Mouse (Mus musculus) MEL (cell line): ENCODE results near the gene Rnf130. TPM values are rescaled to one million over a fixed set of nuclear protein-coding genes. Genes with fewer than 3 reads are reported as not detected.

Experiments used
- DNase-seq: peaks from one replicate; pipeline ENCODE4 v3.0.0; 2011; ENCODE audit warnings: low read depth, low spot score
- H3K27ac ChIP-seq: 2 replicates; pipeline ENCODE4 v1.5.1; 2012; ENCODE audit warnings: low read depth, mild to moderate bottlenecking, control low read depth, low read length, moderate library complexity; ENCODE audit not compliant: control insufficient read depth
- H3K27me3 ChIP-seq, 2 experiments: fragments of 150-350 bp in 1 of 2; sonication (generic) in 1 of 2; 2 replicates each; pipeline ENCODE4 v1.6.1; 2012; ENCODE audit warnings: low read length in 2 of 2, mild to moderate bottlenecking in 2 of 2, improper control_type of control experiment in 1 of 2, moderate library complexity in 1 of 2; ENCODE audit not compliant: insufficient read depth in 2 of 2, control insufficient read depth in 1 of 2
- H3K36me3 ChIP-seq, 2 experiments: 2 replicates each; pipeline ENCODE4 v1.6.1; 2012 to 2014; ENCODE audit warnings: low read length in 2 of 2, improper control_type of control experiment in 1 of 2, inconsistent platforms in 1 of 2, mild to moderate bottlenecking in 1 of 2; ENCODE audit not compliant: insufficient read depth in 2 of 2, control insufficient read depth in 1 of 2
- H3K4me1 ChIP-seq, 2 experiments: fragments of 150-350 bp in 1 of 2; sonication (generic) in 1 of 2; 2 replicates each; pipeline ENCODE4 v1.6.1; 2012; ENCODE audit warnings: low read length in 2 of 2, improper control_type of control experiment in 1 of 2, mild to moderate bottlenecking in 1 of 2; ENCODE audit not compliant: insufficient read depth in 2 of 2, control insufficient read depth in 1 of 2
- H3K4me3 ChIP-seq, 2 experiments: fragments of 150-350 bp in 1 of 2; sonication (generic) in 1 of 2; 2 replicates each; pipeline ENCODE4 v1.5.1; 2012; ENCODE audit warnings: low read depth in 2 of 2, low read length in 2 of 2, mild to moderate bottlenecking in 2 of 2, moderate library complexity in 2 of 2, control low read depth in 1 of 2, improper control_type of control experiment in 1 of 2; ENCODE audit not compliant: control insufficient read depth in 1 of 2, insufficient read depth in 1 of 2
- H3K79me2 ChIP-seq: 2 replicates; pipeline ENCODE4 v1.6.1; 2012; ENCODE audit warnings: mild to moderate bottlenecking, low read length, moderate library complexity; ENCODE audit not compliant: control insufficient read depth, poor library complexity, insufficient read depth
- H3K9ac ChIP-seq: 2 replicates; pipeline ENCODE4 v1.6.1; 2012; ENCODE audit warnings: low read depth, mild to moderate bottlenecking, control low read depth, low read length, moderate library complexity; ENCODE audit not compliant: control insufficient read depth, poor library complexity, severe bottlenecking
- H3K9me3 ChIP-seq: fragments of 150-350 bp; sonication (generic); replicated peaks from 2 replicates; pipeline ENCODE4 v1.6.1; 2012; ENCODE audit warnings: mild to moderate bottlenecking, low read length, improper control_type of control experiment, moderate library complexity; ENCODE audit not compliant: insufficient read depth
- CHD2 ChIP-seq: IDR thresholded peaks from 2 replicates; pipeline ENCODE4 v1.6.1; 2011; ENCODE audit warnings: low read length, improper control_type of control experiment
- E2F4 ChIP-seq: IDR thresholded peaks from 2 replicates; pipeline ENCODE4 v1.6.1; 2011; ENCODE audit warnings: low read depth, low read length, improper control_type of control experiment, borderline replicate concordance
- ETS1 ChIP-seq: IDR thresholded peaks from 2 replicates; pipeline ENCODE4 v1.6.1; 2012; ENCODE audit warnings: low read depth, mild to moderate bottlenecking, inconsistent platforms, low read length, improper control_type of control experiment, moderate library complexity
- JUND ChIP-seq: IDR thresholded peaks from 2 replicates; pipeline ENCODE4 v1.6.1; 2011; ENCODE audit warnings: low read depth, mild to moderate bottlenecking, improper control_type of control experiment, low read length
- KAT2A ChIP-seq: conservative IDR thresholded peaks from 2 replicates; pipeline ENCODE4 v1.6.1; 2012; ENCODE audit warnings: low read depth, low read length, improper control_type of control experiment, inconsistent platforms
- MAX ChIP-seq: IDR thresholded peaks from 2 replicates; pipeline ENCODE4 v1.6.1; 2011; ENCODE audit warnings: low read length, improper control_type of control experiment
- MEF2A ChIP-seq: IDR thresholded peaks from 2 replicates; pipeline ENCODE4 v1.6.1; 2014; ENCODE audit warnings: low read depth, mild to moderate bottlenecking, inconsistent platforms, low read length, improper control_type of control experiment; ENCODE audit not compliant: poor library complexity, insufficient replicate concordance, severe bottlenecking; ENCODE audit errors: extremely low read depth
- MXI1 ChIP-seq: IDR thresholded peaks from 2 replicates; pipeline ENCODE4 v1.6.1; 2011; ENCODE audit warnings: mild to moderate bottlenecking, low read depth, low read length, improper control_type of control experiment
- NELFE ChIP-seq: IDR thresholded peaks from 2 replicates; pipeline ENCODE4 v1.6.1; 2011; ENCODE audit warnings: low read depth, low read length, improper control_type of control experiment
- NRF1 ChIP-seq: IDR thresholded peaks from 2 replicates; pipeline ENCODE4 v1.6.1; 2014; ENCODE audit warnings: low read depth, mild to moderate bottlenecking, inconsistent platforms, low read length, improper control_type of control experiment, moderate library complexity; ENCODE audit not compliant: poor library complexity, insufficient read depth, severe bottlenecking
- POLR2AphosphoS2 ChIP-seq: IDR thresholded peaks from 2 replicates; pipeline ENCODE4 v1.6.1; 2011; ENCODE audit warnings: low read length, improper control_type of control experiment
- RAD21 ChIP-seq: IDR thresholded peaks from 2 replicates; pipeline ENCODE4 v1.6.1; 2011; ENCODE audit warnings: mild to moderate bottlenecking, low read depth, low read length, improper control_type of control experiment
- RCOR1 ChIP-seq: IDR thresholded peaks from 2 replicates; pipeline ENCODE4 v1.6.1; 2012; ENCODE audit warnings: low read depth, mild to moderate bottlenecking, inconsistent platforms, low read length, improper control_type of control experiment
- SIN3A ChIP-seq: IDR thresholded peaks from 2 replicates; pipeline ENCODE4 v1.6.1; 2012; ENCODE audit warnings: low read length, improper control_type of control experiment, inconsistent platforms
- SMC3 ChIP-seq: IDR thresholded peaks from 2 replicates; pipeline ENCODE4 v1.6.1; 2011; ENCODE audit warnings: low read depth, low read length, improper control_type of control experiment
- TAL1 ChIP-seq: IDR thresholded peaks from 2 replicates; pipeline ENCODE4 v1.6.1; 2012; ENCODE audit warnings: mild to moderate bottlenecking, inconsistent platforms, low read length, moderate library complexity, mixed read lengths
- TCF12 ChIP-seq: IDR thresholded peaks from 2 replicates; pipeline ENCODE4 v1.6.1; 2014; ENCODE audit warnings: low read depth, mild to moderate bottlenecking, inconsistent platforms, low read length, improper control_type of control experiment, moderate library complexity
- UBTF ChIP-seq: IDR thresholded peaks from 2 replicates; pipeline ENCODE4 v1.6.1; 2012; ENCODE audit warnings: low read depth, mild to moderate bottlenecking, inconsistent platforms, low read length, improper control_type of control experiment, moderate library complexity, borderline replicate concordance; ENCODE audit not compliant: insufficient read depth
- USF1 ChIP-seq: IDR thresholded peaks from 2 replicates; pipeline ENCODE4 v1.6.1; 2014; ENCODE audit warnings: low read depth, mild to moderate bottlenecking, inconsistent platforms, low read length, improper control_type of control experiment, moderate library complexity
- USF2 ChIP-seq, 2 experiments: IDR thresholded peaks; 2 replicates each; pipeline ENCODE4 v1.6.1; 2011 to 2012; ENCODE audit warnings: improper control_type of control experiment in 2 of 2, low read length in 2 of 2, borderline replicate concordance in 1 of 2, inconsistent platforms in 1 of 2, low read depth in 1 of 2, mild to moderate bottlenecking in 1 of 2; ENCODE audit not compliant: insufficient read depth in 1 of 2
- ZC3H11A ChIP-seq: IDR thresholded peaks from 2 replicates; pipeline ENCODE4 v1.6.1; 2012; ENCODE audit warnings: low read depth, mild to moderate bottlenecking, inconsistent platforms, low read length, improper control_type of control experiment
- ZKSCAN1 ChIP-seq: IDR thresholded peaks from 2 replicates; pipeline ENCODE4 v1.6.1; 2012; ENCODE audit warnings: low read depth, mild to moderate bottlenecking, inconsistent platforms, low read length, improper control_type of control experiment, moderate library complexity
- ZMIZ1 ChIP-seq: IDR thresholded peaks from 2 replicates; pipeline ENCODE4 v1.6.1; 2012; ENCODE audit warnings: low read depth, mild to moderate bottlenecking, inconsistent platforms, low read length, improper control_type of control experiment, moderate library complexity
- ZNF384 ChIP-seq: IDR thresholded peaks from 2 replicates; pipeline ENCODE4 v1.6.1; 2012; ENCODE audit warnings: low read depth, mild to moderate bottlenecking, inconsistent platforms, low read length, improper control_type of control experiment
- polyA plus RNA-seq, 2 experiments: library from polyadenylated mRNA; stranded (reverse) in 1 of 2; unstranded in 1 of 2; fragments of >175 nt in 1 of 2; fragments of >200 nt in 1 of 2; gene quantifications; 2 replicates each; pipeline versions ENCODE4 v1.2.1 to v1.2.4; 2012; ENCODE audit warnings: low replicate concordance in 2 of 2, low read depth in 1 of 2; ENCODE audit not compliant: insufficient read length in 2 of 2, insufficient read depth in 1 of 2, missing spikeins in 1 of 2
- total RNA-seq: library from RNA; depleted of rRNA; stranded (reverse); fragments of 300-350 nt; gene quantifications from 2 replicates; pipeline ENCODE4 v1.2.3, GENCODE M21; 2012

The Rnf130 gene
- total and polyA plus RNA-seq, 3 experiments, result 59.5 to 507 (median 78.2) TPM

- peaks cover 3 to 6% of the 10 kb centered on the region in 2 experiments; a peak in 2 of 4 replicates for H3K4me1 ChIP-seq
- H3K4me3 ChIP-seq, result no peak overlapping the region
- TF ChIP-seq ETS1 (no peak), CHD2 (no peak), NRF1 (no peak), KAT2A (no peak), SMC3 (no peak), ZC3H11A (no peak), ZMIZ1 (no peak)
- TF ChIP-seq, all 39 proteins: peak for 0
- no peak for DNase-seq
- Histone ChIP-seq H3K27ac (no peak overlapping the region), H3K9ac (no peak overlapping the region), H3K36me3 (0 out of 4 replicates have a peak, but pooled peaks cover 0 to 2% of the 10 kb centered on the region in 2 experiments), H3K27me3 (no peaks in the 10 kb centered on the region), H3K9me3 (no peaks in the 10 kb centered on the region), H3K79me2 (no peaks in the 10 kb centered on the region)
These were observed 80.9 kb downstream of the Rnf130 start for GRCm38 (mm10) chr11:50106024-50106423.

- H3K9me3 ChIP-seq, result no peaks in the 10 kb centered on the region
- peaks cover 3 to 6% of the 10 kb centered on the region in 2 experiments; a peak in 2 of 4 replicates for H3K4me1 ChIP-seq
- H3K27ac ChIP-seq, result no peak overlapping the region
- H3K36me3 ChIP-seq, result 0 out of 4 replicates have a peak, but pooled peaks cover 0 to 2% of the 10 kb centered on the region in 2 experiments
- H3K9ac ChIP-seq, result no peak overlapping the region
- H3K79me2 ChIP-seq, result no peaks in the 10 kb centered on the region
- no peak overlapping the region for H3K4me3 ChIP-seq
- H3K27me3 ChIP-seq, result no peaks in the 10 kb centered on the region
- TF ChIP-seq ETS1, result no peak
- peak; percentile 62 for TF ChIP-seq ZNF384
- no peak for DNase-seq
These were observed 83.7 kb downstream of the Rnf130 start for GRCm38 (mm10) chr11:50108823-50109244.

GRCm38 (mm10) chr11:50114329-50114728 is 89.2 kb downstream of the Rnf130 start:
- H3K9me3 ChIP-seq, result no peaks in the 10 kb centered on the region
- no peaks in the 10 kb centered on the region for H3K27me3 ChIP-seq
- no peak for TF ChIP-seq MXI1
- TF ChIP-seq POLR2AphosphoS2, result no peak
- 0 out of 2 replicates have a peak, but pooled peaks have one; percentile 9 for TF ChIP-seq USF1
- TF ChIP-seq ZKSCAN1, result no peak
- TF ChIP-seq ZC3H11A, result peak; percentile 77
- TF ChIP-seq E2F4, result no peak
- TF ChIP-seq RCOR1, result no peak
- TF ChIP-seq KAT2A, result no peak
- no peak for TF ChIP-seq NRF1
- no peak for TF ChIP-seq TCF12
- peak; percentile 75 for TF ChIP-seq RAD21
- TF ChIP-seq MAX, result peak; percentile 72
- TF ChIP-seq MEF2A, result no peak
- peak; percentile 34; the same call in 1 of the 2 replicates for TF ChIP-seq SIN3A
- no peak for TF ChIP-seq ZMIZ1
- no peak for TF ChIP-seq UBTF
- no peak for TF ChIP-seq TAL1
- TF ChIP-seq USF2 (IDR thresholded peaks at IDR 0.05; ENCODE audit: borderline replicate concordance in 1 of 2, insufficient read depth in 1 of 2, low read depth in 1 of 2, low read length in 2 of 2), result no peak
- TF ChIP-seq JUND, result no peak
- no peak for TF ChIP-seq NELFE
- peak; percentile 94 for TF ChIP-seq SMC3
- TF ChIP-seq ZNF384, result peak; percentile 5; the same call in 1 of the 2 replicates

More at GRCm38 (mm10) chr11:50114329-50114728, 89.2 kb downstream of the Rnf130 start:
- Histone ChIP-seq H3K79me2 (no peaks in the 10 kb centered on the region), H3K4me3 (no peak overlapping the region), H3K9ac (no peak overlapping the region), H3K4me1 (no peaks in the 10 kb centered on the region), H3K27ac (no peak overlapping the region), H3K36me3 (no peaks in the 10 kb centered on the region)
- DNase-seq, result peak; percentile 92
